Mouse (Mus musculus): ENCODE measurements around the gene Man1a. TPM values are rescaled to one million over a fixed set of nuclear protein-coding genes. Genes with fewer than 3 reads are reported as not detected.

The Man1a gene
- polyA plus RNA-seq, 1 experiment from 2014 or later: 3.3 TPM

DNA sequence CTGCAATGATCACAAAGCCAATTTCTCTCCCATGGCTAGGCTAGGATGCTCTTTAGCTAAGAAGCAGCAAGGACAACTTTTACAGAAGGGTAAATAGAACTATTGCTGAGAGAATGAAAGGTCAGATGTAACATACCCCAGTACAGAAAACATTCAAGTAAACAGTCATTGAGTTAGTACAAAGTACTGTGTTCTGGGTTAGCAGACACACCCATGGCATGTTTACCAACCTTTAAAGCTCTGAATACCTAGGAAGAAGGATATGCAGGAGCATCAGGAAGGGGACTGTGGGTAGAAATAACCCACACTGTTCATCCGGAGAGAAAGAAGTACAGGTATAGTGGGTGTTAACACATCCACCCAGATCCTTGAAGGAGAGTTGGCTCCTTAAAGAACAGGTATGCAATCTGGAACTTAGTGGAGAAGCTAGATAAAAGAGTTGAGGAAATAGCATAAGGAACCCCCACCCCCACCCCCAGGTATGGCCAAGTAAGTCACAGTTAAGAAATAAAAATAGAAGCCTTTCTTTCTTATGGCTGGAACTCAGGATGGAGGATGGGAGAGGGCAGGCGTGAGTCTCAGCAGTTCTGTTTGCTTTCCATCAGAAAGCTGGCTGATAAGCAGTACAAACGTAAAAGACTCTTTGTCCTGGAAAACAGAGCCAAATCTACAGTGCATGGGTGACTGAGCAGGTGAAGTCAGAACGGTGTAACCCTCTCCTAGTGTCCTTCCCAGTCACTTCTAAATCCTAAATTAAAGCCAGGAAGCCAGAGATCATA is 146.5 kb downstream of the Man1a start:
- Histone ChIP-seq H3K9me3 (ENCODE audit: control insufficient read depth, low read length) (no peaks in the 10 kb centered on the region), H3K9ac (ENCODE audit: low read depth, low read length) (no peak overlapping the region), H3K4me1 (replicated peaks; ENCODE audit: control insufficient read depth, insufficient read depth, low read length) (no peaks in the 10 kb centered on the region), H3K27me3 (ENCODE audit: control insufficient read depth, insufficient read depth, low read length) (no peaks in the 10 kb centered on the region), H3K4me2 (replicated peaks; ENCODE audit: low read depth, low read length) (no peak overlapping the region), H3K27ac (ENCODE audit: low read depth, low read length) (no peak overlapping the region), H3K36me3 (ENCODE audit: control insufficient read depth, insufficient read depth, low read length) (no peaks in the 10 kb centered on the region), H3K4me3 (ENCODE audit: low read depth, low read length) (no peak overlapping the region)
- ATAC-seq (ENCODE audit: low FRiP score) (no peak), DNase-seq (ENCODE audit: low spot score) (no peak)
- WGBS: 73% methylated on average over 4 of the region's 4 CpGs

DNA sequence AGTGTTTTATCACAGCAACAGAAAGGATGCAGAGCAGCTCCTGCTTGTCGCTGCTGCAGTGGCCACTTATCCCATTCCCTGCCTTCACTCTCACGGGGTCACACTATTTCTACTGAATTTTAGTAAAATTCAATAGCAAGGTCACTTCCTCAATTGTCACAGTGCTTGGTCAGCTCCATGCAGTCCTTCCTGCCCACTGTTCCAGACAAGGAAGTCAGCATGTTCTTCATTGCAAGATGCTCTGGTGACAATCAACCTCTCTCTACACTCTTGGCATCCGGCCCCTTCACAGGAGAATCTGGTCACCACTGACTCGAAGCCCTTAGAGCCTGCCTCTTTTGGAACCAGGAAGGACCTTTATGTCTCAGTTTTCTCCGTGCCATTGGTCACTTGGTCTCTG is 148.5 kb downstream of the Man1a start:
- no peak overlapping the region for H3K4me3 ChIP-seq (ENCODE audit: low read depth, low read length)
- no peak overlapping the region for H3K4me2 ChIP-seq (replicated peaks; ENCODE audit: low read depth, low read length)
- H3K9me3 ChIP-seq (ENCODE audit: control insufficient read depth, low read length): no peaks in the 10 kb centered on the region
- H3K4me1 ChIP-seq (replicated peaks; ENCODE audit: control insufficient read depth, insufficient read depth, low read length): no peaks in the 10 kb centered on the region
- WGBS: 85% methylated on average over 5 of the region's 5 CpGs
- ATAC-seq (ENCODE audit: low FRiP score) (no peak), DNase-seq (ENCODE audit: low spot score) (no peak)
- no peaks in the 10 kb centered on the region for H3K27me3 ChIP-seq (ENCODE audit: control insufficient read depth, insufficient read depth, low read length)
- no peak overlapping the region for H3K27ac ChIP-seq (ENCODE audit: low read depth, low read length)
- no peaks in the 10 kb centered on the region for H3K36me3 ChIP-seq (ENCODE audit: control insufficient read depth, insufficient read depth, low read length)
- H3K9ac ChIP-seq (ENCODE audit: low read depth, low read length): no peak overlapping the region

DNA sequence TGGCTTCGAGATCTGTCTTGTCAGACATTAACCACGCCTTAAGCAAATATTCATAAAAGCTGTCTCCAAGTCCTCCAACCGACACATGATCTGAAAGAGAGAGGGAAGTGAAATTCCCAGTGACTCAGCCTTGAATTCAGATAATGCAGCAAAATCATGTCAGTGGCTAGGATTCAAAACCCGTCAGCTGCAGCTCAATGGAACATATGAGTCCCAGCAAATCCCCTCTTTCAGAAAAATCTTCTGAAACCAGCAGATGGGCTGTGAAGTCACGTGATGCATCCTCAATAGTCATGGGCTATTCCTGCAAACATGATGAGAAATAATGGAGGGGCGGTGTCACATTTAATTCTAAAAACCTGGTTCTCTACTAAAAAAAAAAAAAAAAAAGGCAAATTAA is 151.0 kb downstream of the Man1a start:
- H3K27me3 ChIP-seq (ENCODE audit: control insufficient read depth, insufficient read depth, low read length): no peaks in the 10 kb centered on the region
- ATAC-seq (ENCODE audit: low FRiP score) (no peak), DNase-seq (ENCODE audit: low spot score) (no peak)
- no peaks in the 10 kb centered on the region for H3K4me1 ChIP-seq (replicated peaks; ENCODE audit: control insufficient read depth, insufficient read depth, low read length)
- no peaks in the 10 kb centered on the region for H3K9me3 ChIP-seq (ENCODE audit: control insufficient read depth, low read length)
- H3K9ac ChIP-seq (ENCODE audit: low read depth, low read length): no peak overlapping the region
- H3K27ac ChIP-seq (ENCODE audit: low read depth, low read length): no peak overlapping the region
- no peak overlapping the region for H3K4me2 ChIP-seq (replicated peaks; ENCODE audit: low read depth, low read length)
- no peaks in the 10 kb centered on the region for H3K36me3 ChIP-seq (ENCODE audit: control insufficient read depth, insufficient read depth, low read length)
- 90% methylated on average over 6 of the region's 6 CpGs for WGBS
- H3K4me3 ChIP-seq (ENCODE audit: low read depth, low read length): no peak overlapping the region

DNA sequence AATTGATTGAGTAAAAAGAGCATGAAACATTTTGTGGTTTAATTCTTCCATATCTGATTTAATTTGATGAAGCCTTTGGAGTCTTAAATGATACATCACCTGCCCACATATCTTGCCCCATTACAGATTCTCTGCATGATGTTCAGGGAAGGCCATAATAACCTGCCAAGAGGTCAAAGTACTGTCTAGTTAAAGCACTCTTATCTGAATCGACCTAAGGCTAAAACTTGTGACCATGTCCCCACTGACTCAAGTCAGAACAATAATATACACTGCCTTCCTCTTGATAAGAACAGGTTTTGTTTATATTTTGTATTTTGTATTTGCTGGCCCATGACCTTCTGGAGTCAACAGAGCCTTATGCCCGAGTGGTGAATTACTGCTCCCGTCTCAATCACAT is 154.2 kb downstream of the Man1a start:
- Histone ChIP-seq H3K4me1 (replicated peaks; ENCODE audit: control insufficient read depth, insufficient read depth, low read length) (no peaks in the 10 kb centered on the region), H3K36me3 (ENCODE audit: control insufficient read depth, insufficient read depth, low read length) (no peaks in the 10 kb centered on the region), H3K27ac (ENCODE audit: low read depth, low read length) (no peak overlapping the region), H3K9ac (ENCODE audit: low read depth, low read length) (no peak overlapping the region), H3K4me3 (ENCODE audit: low read depth, low read length) (no peak overlapping the region), H3K9me3 (ENCODE audit: control insufficient read depth, low read length) (no peaks in the 10 kb centered on the region), H3K27me3 (ENCODE audit: control insufficient read depth, insufficient read depth, low read length) (no peaks in the 10 kb centered on the region), H3K4me2 (replicated peaks; ENCODE audit: low read depth, low read length) (no peak overlapping the region)
- DNase-seq (ENCODE audit: low spot score) (no peak), ATAC-seq (ENCODE audit: low FRiP score) (no peak)
- 82% methylated on average over 3 of the region's 3 CpGs for WGBS

DNA sequence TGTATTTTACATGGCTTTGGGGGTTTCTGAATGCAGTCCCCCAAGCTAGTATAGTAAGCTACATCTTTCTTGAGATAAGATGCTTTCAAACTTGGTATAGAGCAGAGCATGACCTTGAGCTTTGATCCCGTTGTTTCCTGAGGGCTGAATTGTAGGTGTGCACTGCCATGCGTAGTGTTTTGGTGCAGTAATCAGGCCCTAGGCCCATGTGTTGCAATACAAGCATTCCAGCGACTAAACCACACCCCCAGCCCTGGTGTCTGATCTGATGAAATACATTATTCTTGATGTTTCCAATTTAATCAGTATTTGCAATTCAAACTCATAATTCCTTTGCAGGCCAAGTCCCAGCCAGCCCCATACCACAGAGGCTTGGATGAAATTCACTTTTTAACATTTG is 158.9 kb downstream of the Man1a start:
- WGBS: 83% methylated on average over 3 of the region's 3 CpGs
- Histone ChIP-seq H3K4me3 (ENCODE audit: low read depth, low read length) (no peak overlapping the region), H3K27ac (ENCODE audit: low read depth, low read length) (no peak overlapping the region), H3K27me3 (ENCODE audit: control insufficient read depth, insufficient read depth, low read length) (no peaks in the 10 kb centered on the region), H3K4me1 (replicated peaks; ENCODE audit: control insufficient read depth, insufficient read depth, low read length) (no peaks in the 10 kb centered on the region), H3K4me2 (replicated peaks; ENCODE audit: low read depth, low read length) (no peak overlapping the region), H3K9me3 (ENCODE audit: control insufficient read depth, low read length) (no peaks in the 10 kb centered on the region), H3K36me3 (ENCODE audit: control insufficient read depth, insufficient read depth, low read length) (no peaks in the 10 kb centered on the region), H3K9ac (ENCODE audit: low read depth, low read length) (no peak overlapping the region)
- ATAC-seq (ENCODE audit: low FRiP score): no peak
- no peak for DNase-seq (ENCODE audit: low spot score)

DNA sequence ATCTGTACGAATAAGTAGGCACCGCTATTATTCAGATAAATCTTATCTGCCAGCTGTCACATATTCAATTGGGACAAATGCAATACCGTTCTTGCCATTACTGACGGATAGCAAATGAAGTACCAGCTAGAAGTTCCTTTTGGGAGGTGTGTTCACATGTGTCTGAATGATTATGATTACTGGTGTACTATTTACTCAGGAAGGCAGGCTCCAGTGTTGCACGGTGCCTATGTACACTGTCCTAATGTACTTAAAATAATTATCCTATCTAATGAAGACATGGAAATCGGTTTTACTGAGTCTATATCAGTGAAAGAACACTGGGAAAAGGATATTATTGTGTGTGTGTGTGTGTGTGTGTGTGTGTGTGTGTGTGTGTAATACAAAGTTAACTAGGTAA is 160.7 kb downstream of the Man1a start:
- 81% methylated on average over 6 of the region's 6 CpGs for WGBS
- Histone ChIP-seq H3K27ac (ENCODE audit: low read depth, low read length) (no peak overlapping the region), H3K4me2 (replicated peaks; ENCODE audit: low read depth, low read length) (no peak overlapping the region), H3K36me3 (ENCODE audit: control insufficient read depth, insufficient read depth, low read length) (no peaks in the 10 kb centered on the region), H3K4me1 (replicated peaks; ENCODE audit: control insufficient read depth, insufficient read depth, low read length) (no peaks in the 10 kb centered on the region), H3K9ac (ENCODE audit: low read depth, low read length) (no peak overlapping the region), H3K4me3 (ENCODE audit: low read depth, low read length) (no peak overlapping the region), H3K9me3 (ENCODE audit: control insufficient read depth, low read length) (no peaks in the 10 kb centered on the region), H3K27me3 (ENCODE audit: control insufficient read depth, insufficient read depth, low read length) (no peaks in the 10 kb centered on the region)
- no peak for ATAC-seq (ENCODE audit: low FRiP score)
- no peak for DNase-seq (ENCODE audit: low spot score)

DNA sequence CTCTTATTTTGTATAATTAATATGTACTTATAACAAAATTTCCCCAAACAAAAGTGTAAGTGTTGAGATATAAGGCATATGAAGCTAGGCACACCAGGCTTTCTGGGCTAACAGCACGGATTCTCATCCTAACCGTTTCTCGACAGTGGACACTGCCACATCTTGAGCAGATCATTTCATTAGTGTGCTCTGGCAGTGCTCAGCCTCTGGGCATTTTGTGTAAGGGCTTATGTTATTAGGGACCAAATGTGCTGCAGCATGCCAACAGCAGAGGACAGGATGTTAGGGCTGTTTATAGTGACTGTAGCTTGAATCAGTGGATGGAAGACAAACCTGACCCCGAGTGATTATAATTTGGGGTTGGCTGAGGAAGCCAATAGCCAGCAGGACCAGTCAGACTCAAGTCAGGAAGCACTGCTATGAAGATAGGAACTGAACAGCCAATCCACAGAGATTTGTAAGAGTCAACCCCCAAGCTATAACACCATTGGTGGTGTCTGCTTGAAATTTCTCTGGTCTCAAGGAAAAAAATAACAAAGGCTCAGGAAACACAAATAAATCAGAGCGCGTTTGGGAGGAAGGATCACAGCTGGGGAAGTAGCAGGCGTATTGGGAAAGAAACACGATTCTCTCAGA is 161.3 kb downstream of the Man1a start:
- WGBS: 77% methylated on average over 8 of the region's 8 CpGs
- no peaks in the 10 kb centered on the region for H3K4me1 ChIP-seq (replicated peaks; ENCODE audit: control insufficient read depth, insufficient read depth, low read length)
- H3K27ac ChIP-seq (ENCODE audit: low read depth, low read length): no peak overlapping the region
- H3K27me3 ChIP-seq (ENCODE audit: control insufficient read depth, insufficient read depth, low read length): no peaks in the 10 kb centered on the region
- H3K36me3 ChIP-seq (ENCODE audit: control insufficient read depth, insufficient read depth, low read length): no peaks in the 10 kb centered on the region
- DNase-seq (ENCODE audit: low spot score): no peak
- no peak overlapping the region for H3K4me2 ChIP-seq (replicated peaks; ENCODE audit: low read depth, low read length)
- no peak overlapping the region for H3K4me3 ChIP-seq (ENCODE audit: low read depth, low read length)
- H3K9ac ChIP-seq (ENCODE audit: low read depth, low read length): no peak overlapping the region
- H3K9me3 ChIP-seq (ENCODE audit: control insufficient read depth, low read length): no peaks in the 10 kb centered on the region
- ATAC-seq (ENCODE audit: low FRiP score): no peak

DNA sequence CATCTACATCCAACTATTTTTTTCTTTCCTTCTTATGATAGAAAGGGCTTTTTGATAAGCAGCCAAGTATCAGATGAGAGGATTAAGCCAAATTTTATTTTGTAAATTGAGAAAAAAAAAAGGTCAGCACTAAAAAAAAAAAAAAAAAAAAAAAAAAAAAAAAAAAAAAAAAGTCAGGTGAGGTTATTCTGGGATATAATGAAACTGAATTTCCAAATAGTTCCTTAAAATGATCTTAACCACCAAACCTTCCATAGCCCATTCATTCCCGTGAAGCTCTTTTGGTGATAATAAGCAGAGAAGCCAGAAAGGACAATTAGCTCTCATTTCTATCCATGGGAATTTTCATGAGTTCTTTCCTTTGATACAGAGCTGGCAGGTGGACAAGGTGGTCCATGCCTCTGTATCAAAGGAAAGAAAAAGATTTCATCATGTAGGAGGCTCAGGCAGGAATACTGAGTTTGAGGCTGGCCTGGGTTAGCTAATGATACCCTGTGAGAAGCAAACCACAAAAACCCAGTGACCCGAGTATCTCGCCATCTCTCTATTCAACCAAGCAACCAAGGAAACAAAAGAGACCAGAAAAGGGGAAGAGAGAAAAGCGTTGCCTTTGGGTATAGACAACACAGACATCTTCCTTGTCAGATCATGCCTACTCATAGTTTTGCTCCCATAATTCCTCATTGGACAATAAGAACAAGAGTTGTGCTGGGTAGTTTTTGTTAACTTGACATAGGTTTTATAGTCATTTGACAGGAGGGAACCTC is 162.7 kb downstream of the Man1a start:
- H3K27ac ChIP-seq (ENCODE audit: low read depth, low read length): no peak overlapping the region
- H3K9ac ChIP-seq (ENCODE audit: low read depth, low read length): no peak overlapping the region
- 86% methylated on average over 4 of the region's 4 CpGs for WGBS
- no peaks in the 10 kb centered on the region for H3K4me1 ChIP-seq (replicated peaks; ENCODE audit: control insufficient read depth, insufficient read depth, low read length)
- H3K4me2 ChIP-seq (replicated peaks; ENCODE audit: low read depth, low read length): no peak overlapping the region
- H3K36me3 ChIP-seq (ENCODE audit: control insufficient read depth, insufficient read depth, low read length): no peaks in the 10 kb centered on the region
- no peak for ATAC-seq (ENCODE audit: low FRiP score)
- DNase-seq (ENCODE audit: low spot score): no peak
- H3K27me3 ChIP-seq (ENCODE audit: control insufficient read depth, insufficient read depth, low read length): no peaks in the 10 kb centered on the region
- H3K9me3 ChIP-seq (ENCODE audit: control insufficient read depth, low read length): no peaks in the 10 kb centered on the region
- H3K4me3 ChIP-seq (ENCODE audit: low read depth, low read length): no peak overlapping the region

Measured in hindbrain, embryonic 11.5 days (tissue).